Mouse (Mus musculus): ENCODE measurements around the gene Vmn1r121. TPM values are rescaled to one million over a fixed set of nuclear protein-coding genes. Genes with fewer than 3 reads are reported as not detected.
"Not testable (repeated sequence)": the region's sequence is repeated elsewhere in the genome, so short reads cannot be mapped to it uniquely, and the experiment has no call there.

The Vmn1r121 gene
- polyA plus RNA-seq (2015; fragmentation: Nextera tagmentation; extraction: Ambion mirVana), result not detected in 2 replicates

DNA sequence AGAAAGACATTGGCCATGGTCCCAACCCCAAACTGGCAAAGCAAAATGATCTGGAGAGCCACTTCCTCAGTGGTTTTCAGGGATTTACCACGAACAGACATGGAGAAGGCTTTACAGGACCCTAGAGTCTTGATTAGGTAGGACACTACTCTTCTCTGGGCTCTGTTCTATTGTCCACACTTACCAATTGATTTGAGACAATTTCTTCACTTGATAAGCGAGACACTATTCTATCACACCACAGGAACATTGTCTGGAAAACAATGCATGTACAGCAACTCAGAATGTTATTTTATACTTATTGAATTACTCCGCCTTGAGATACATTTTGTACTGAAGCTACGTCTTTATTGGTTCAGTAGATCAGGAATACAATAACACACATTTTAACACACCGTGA lies at the start of gene Vmn1r121:
Gene Vmn1r121 (minus strand): TSS at position 101 of the 400 bp plus-strand sequence.
- WGBS, result 74% methylated on average over 5 of the region's 5 CpGs
- H3K36me3 ChIP-seq; H3K9ac ChIP-seq; H3K4me3 ChIP-seq; H3K27me3 ChIP-seq; H3K9me3 ChIP-seq; H3K27ac ChIP-seq; H3K4me1 ChIP-seq; H3K4me2 ChIP-seq; ATAC-seq (ENCODE audit: insufficient number of reproducible peaks, low FRiP score, low TSS enrichment, low read depth): not testable (repeated sequence)

DNA sequence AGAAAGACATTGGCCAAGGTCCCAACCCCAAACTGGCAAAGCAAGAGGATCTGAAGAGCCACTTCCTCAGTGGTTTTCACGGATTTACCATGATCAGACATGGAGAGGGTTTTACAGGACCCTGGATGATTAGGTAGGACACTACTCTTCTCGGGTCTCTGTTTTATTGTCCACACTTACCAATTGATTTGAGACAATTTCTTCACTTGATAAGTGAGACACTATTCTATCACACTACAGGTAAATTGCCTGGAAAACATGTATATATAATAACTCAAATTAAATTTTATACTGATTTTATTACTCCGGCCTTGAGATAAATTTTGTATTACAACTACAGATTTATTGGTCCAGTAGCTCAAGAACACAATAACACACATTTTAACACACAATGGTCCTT lies 35.7 kb upstream of the Vmn1r121 start, which contains the start of gene Vmn1r122:
Gene Vmn1r122 (minus strand): TSS at position 101 of the 400 bp plus-strand sequence.
- 71% methylated on average over 3 of the region's 3 CpGs for WGBS

DNA sequence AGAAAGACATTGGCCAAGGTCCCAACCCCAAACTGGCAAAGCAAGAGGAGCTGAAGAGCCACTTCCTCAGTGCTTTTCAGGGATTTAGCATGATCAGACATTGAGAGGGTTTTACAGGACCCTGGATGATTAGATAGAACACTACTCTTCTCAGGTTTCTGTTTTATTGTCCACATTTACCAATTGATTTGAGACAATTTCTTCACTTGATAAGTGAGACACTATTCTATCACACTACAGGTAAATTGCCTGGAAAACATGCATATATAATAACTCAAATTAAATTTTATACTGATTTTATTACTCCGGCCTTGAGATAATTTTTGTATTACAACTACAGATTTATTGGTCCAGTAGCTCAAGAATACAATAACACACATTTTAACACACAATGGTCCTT lies 44.6 kb downstream of the Vmn1r121 start, which contains the start of gene Vmn1r120:
Gene Vmn1r120 (minus strand): TSS at position 101 of the 400 bp plus-strand sequence.
- H3K27ac ChIP-seq; H3K9ac ChIP-seq; H3K27me3 ChIP-seq; ATAC-seq (ENCODE audit: insufficient number of reproducible peaks, low FRiP score, low TSS enrichment, low read depth); H3K4me2 ChIP-seq; H3K4me1 ChIP-seq; H3K4me3 ChIP-seq; H3K36me3 ChIP-seq; H3K9me3 ChIP-seq: not testable (repeated sequence)
- WGBS, result 82% methylated on average over 1 of the region's 1 CpGs

More for the DNA sequence above, 35.7 kb upstream of the Vmn1r121 start, which contains the start of gene Vmn1r122:
- H3K4me3 ChIP-seq; H3K27me3 ChIP-seq; H3K36me3 ChIP-seq; H3K4me2 ChIP-seq; H3K4me1 ChIP-seq; H3K27ac ChIP-seq; H3K9me3 ChIP-seq; H3K9ac ChIP-seq; ATAC-seq (ENCODE audit: insufficient number of reproducible peaks, low FRiP score, low TSS enrichment, low read depth): not testable (repeated sequence)

Other genes starting within 250 kb of the Vmn1r121 start
- not detected in 2 replicates for gene Vmn1r116, start 226.3 kb downstream of the Vmn1r121 start, polyA plus RNA-seq (2015; fragmentation: Nextera tagmentation; extraction: Ambion mirVana)
- gene Vmn1r117, start 214.4 kb downstream of the Vmn1r121 start, polyA plus RNA-seq (2015; fragmentation: Nextera tagmentation; extraction: Ambion mirVana), result not detected in 2 replicates
- gene Vmn1r118, start 186.2 kb downstream of the Vmn1r121 start, polyA plus RNA-seq (2015; fragmentation: Nextera tagmentation; extraction: Ambion mirVana), result not detected in 2 replicates
- gene Vmn1r119, start 86.1 kb downstream of the Vmn1r121 start, polyA plus RNA-seq (2015; fragmentation: Nextera tagmentation; extraction: Ambion mirVana), result not detected in 2 replicates
- not detected in 2 replicates for gene Vmn1r120, start 44.7 kb downstream of the Vmn1r121 start, polyA plus RNA-seq (2015; fragmentation: Nextera tagmentation; extraction: Ambion mirVana)
- gene Vmn1r122, start 35.6 kb upstream of the Vmn1r121 start, polyA plus RNA-seq (2015; fragmentation: Nextera tagmentation; extraction: Ambion mirVana), result not detected in 2 replicates
- not detected in 2 replicates for gene Vmn1r123, start 63.7 kb upstream of the Vmn1r121 start, polyA plus RNA-seq (2015; fragmentation: Nextera tagmentation; extraction: Ambion mirVana)
- gene Gm5157, start 91.9 kb upstream of the Vmn1r121 start, polyA plus RNA-seq (2015; fragmentation: Nextera tagmentation; extraction: Ambion mirVana), result not detected in 2 replicates
- gene Vmn1r124, start 162.1 kb upstream of the Vmn1r121 start, polyA plus RNA-seq (2015; fragmentation: Nextera tagmentation; extraction: Ambion mirVana), result not detected in 2 replicates
- not detected in 2 replicates for gene Vmn1r125, start 173.7 kb upstream of the Vmn1r121 start, polyA plus RNA-seq (2015; fragmentation: Nextera tagmentation; extraction: Ambion mirVana)
- gene Vmn1r126, start 203.0 kb upstream of the Vmn1r121 start, polyA plus RNA-seq (2015; fragmentation: Nextera tagmentation; extraction: Ambion mirVana), result not detected in 2 replicates
- not detected in 2 replicates for gene Vmn1r127, start 221.3 kb upstream of the Vmn1r121 start, polyA plus RNA-seq (2015; fragmentation: Nextera tagmentation; extraction: Ambion mirVana)